Mouse (Mus musculus) lung, postnatal 4 days (tissue): ENCODE measurements around the gene Ripor1.

Experiments
- DNase-seq, 2 experiments: peaks; one replicate each; pipeline ENCODE4 v3.0.0; 2021

Gene Ripor1

GRCm38 (mm10) chr8:105629337-105629736 is 24.3 kb downstream of the Ripor1 start:
- no peak for DNase-seq

GRCm38 (mm10) chr8:105634771-105635458 is 29.9 kb downstream of the Ripor1 start:
- DNase-seq = no peak

GRCm38 (mm10) chr8:105635481-105635880 is 30.4 kb downstream of the Ripor1 start:
- DNase-seq = no peak

- peak; percentile 93 to 95 for DNase-seq
Observed at GRCm38 (mm10) chr8:105636018-105636962, 31.2 kb downstream of the Ripor1 start, which contains the start of gene Ctcf. TSS of gene Ctcf (plus strand) at chr8:105636568.

GRCm38 (mm10) chr8:105636963-105637510 is 32.0 kb downstream of the Ripor1 start, which contains the start of gene Agrp:
TSS of gene Agrp (minus strand) at chr8:105637393.
- peak in 1 of 2 experiments; percentile 66 for DNase-seq

- DNase-seq = no peak
Observed at GRCm38 (mm10) chr8:105637601-105638041, 32.6 kb downstream of the Ripor1 start.

GRCm38 (mm10) chr8:105638510-105638909 is 33.5 kb downstream of the Ripor1 start:
- no peak for DNase-seq

- no peak for DNase-seq
Observed at GRCm38 (mm10) chr8:105639835-105640234, 34.8 kb downstream of the Ripor1 start.

GRCm38 (mm10) chr8:105640511-105640910 is 35.5 kb downstream of the Ripor1 start:
- no peak for DNase-seq

- DNase-seq = no peak
Observed at GRCm38 (mm10) chr8:105645205-105645604, 40.1 kb downstream of the Ripor1 start.

GRCm38 (mm10) chr8:105648929-105649328 is 43.9 kb downstream of the Ripor1 start:
- no peak for DNase-seq

GRCm38 (mm10) chr8:105657641-105658040 is 52.6 kb downstream of the Ripor1 start:
- DNase-seq = no peak

- DNase-seq = peak in 1 of 2 experiments; percentile 26
Observed at GRCm38 (mm10) chr8:105661167-105661566, 56.1 kb downstream of the Ripor1 start.
